33 mouse cellular contexts compared by ENCODE assay signal in the genomic region with DNA sequence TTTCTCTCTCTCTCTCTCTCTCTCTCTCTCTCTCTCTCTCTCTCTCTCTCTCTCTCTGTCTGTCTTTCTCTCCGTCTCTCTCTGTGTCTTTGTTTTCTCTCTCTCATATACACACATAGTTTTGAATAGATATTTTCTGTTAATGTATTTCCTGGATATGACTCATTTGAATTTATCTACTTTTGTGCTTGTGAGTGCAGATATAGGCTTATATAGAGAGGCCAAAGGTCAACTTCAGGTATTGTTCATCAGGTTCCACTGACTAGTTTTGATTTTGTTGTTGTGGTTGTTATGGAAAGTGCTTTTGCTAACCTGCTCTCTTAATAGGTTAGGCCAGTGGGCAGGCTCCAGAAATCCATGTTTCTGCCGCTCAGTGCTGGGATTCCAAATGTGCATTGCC. TPM values are rescaled to one million over a fixed set of nuclear protein-coding genes. Genes with fewer than 3 reads are reported as not detected.
"Had no signal": no experiment of that assay in that cellular context is flagged by ENCODE, and none has a peak within 500 bp of the region (broad histone marks: within the 10 kb centered on the region; RNA-seq: fewer than 3 reads in every experiment).

No protein-coding gene starts in this region.

- DNase-seq: gastrocnemius, adult 2 months; gastrocnemius, postnatal 10 days; gastrocnemius, postnatal 25 days; heart, adult 11 months; heart, adult 2 months; heart, postnatal 14 days; heart, postnatal 4 days; kidney, adult 11 months; kidney, adult 2 months; kidney, adult 9 months; kidney, postnatal 14 days; kidney, postnatal 36 days had no signal

- H3K4me2 ChIP-seq: heart, embryonic 11.5 days; heart, embryonic 13.5 days; heart, embryonic 15.5 days; hindbrain, embryonic 12.5 days; hindbrain, embryonic 14.5 days; kidney, embryonic 15.5 days; limb, embryonic 12.5 days; liver, embryonic 12.5 days had no signal

- H3K9ac ChIP-seq: heart, embryonic 13.5 days; heart, embryonic 15.5 days; hindbrain, embryonic 12.5 days; hindbrain, embryonic 14.5 days; kidney, embryonic 15.5 days; limb, embryonic 12.5 days; liver, embryonic 12.5 days had no signal

- ATAC-seq: hindbrain, embryonic 16.5 days; inflammation-experienced regulatory T-cells, adult 6 months; liver, embryonic 12.5 days had no signal

- H3K27me3 ChIP-seq: heart, embryonic 13.5 days; heart, embryonic 15.5 days; hindbrain, embryonic 12.5 days; kidney, embryonic 15.5 days; limb, embryonic 12.5 days; liver, embryonic 12.5 days had no signal

- H3K9me3 ChIP-seq: heart, embryonic 13.5 days; heart, embryonic 15.5 days; hindbrain, embryonic 10.5 days; hindbrain, embryonic 12.5 days; kidney, embryonic 15.5 days; limb, embryonic 10.5 days; limb, embryonic 12.5 days; liver, embryonic 12.5 days had no signal

- H3K27ac ChIP-seq: gastrocnemius, adult 2 months; heart, adult 2 months; heart, embryonic 13.5 days; heart, embryonic 15.5 days; hindbrain, embryonic 10.5 days; hindbrain, embryonic 12.5 days; hindbrain, embryonic 14.5 days; kidney, embryonic 15.5 days; kidney, postnatal 0 days; layer of hippocampus, adult 2 months; left cerebral cortex, adult 2 months; limb, embryonic 10.5 days; limb, embryonic 12.5 days; liver, embryonic 12.5 days had no signal

- H3K4me3 ChIP-seq: gastrocnemius, adult 2 months; heart, adult 2 months; heart, embryonic 13.5 days; heart, embryonic 15.5 days; hindbrain, embryonic 10.5 days; hindbrain, embryonic 12.5 days; kidney, embryonic 15.5 days; layer of hippocampus, adult 2 months; left cerebral cortex, adult 2 months; limb, embryonic 10.5 days; limb, embryonic 12.5 days; liver, embryonic 12.5 days had no signal

- H3K4me1 ChIP-seq: limb, embryonic 12.5 days had no signal

RNA-seq across cellular contexts. Expression of gene Ccnb1ip1, which starts 5.5 kb away (rescaled TPM):
- total RNA-seq: gastrocnemius, adult 2 months; gastrocnemius, postnatal 10 days; gastrocnemius, postnatal 25 days; heart, adult 2 months; heart, postnatal 14 days; layer of hippocampus, adult 2 months; layer of hippocampus, postnatal 10 days; left cerebral cortex, adult 2 months; left cerebral cortex, postnatal 14 days; left cerebral cortex, postnatal 36 days had no signal
- polyA plus RNA-seq: heart, adult 2 months; heart, embryonic 11.5 days; heart, embryonic 13.5 days; heart, embryonic 15.5 days; heart, postnatal 0 days; hindbrain, embryonic 10.5 days; hindbrain, embryonic 12.5 days; hindbrain, embryonic 14.5 days; hindbrain, embryonic 16.5 days; inflammation-experienced regulatory T-cells, adult 6 months; kidney, adult 2 months; kidney, embryonic 15.5 days; kidney, postnatal 0 days; limb, embryonic 10.5 days; limb, embryonic 12.5 days; limb, embryonic 14.5 days; liver, adult 2 months; liver, embryonic 12.5 days had no signal
